Mouse (Mus musculus) limb, embryonic 14.5 days (tissue): Measurements from ENCODE around the gene Clspn. TPM values are rescaled to one million over a fixed set of nuclear protein-coding genes. Genes with fewer than 3 reads are reported as not detected.
"Not testable (repeated sequence)": the region's sequence is repeated elsewhere in the genome, so short reads cannot be mapped to it uniquely, and the experiment has no call there.

Experiments
- ATAC-seq: fragments of 200-750 bp; cut with Nextera tagmentation; 2 replicates; pipeline ENCODE4 v1.8.0; 2017; ENCODE audit warnings: low read depth, moderate number of reproducible peaks, moderate TSS enrichment; ENCODE audit not compliant: low FRiP score
- DNase-seq: peaks from one replicate; pipeline ENCODE4 v3.0.0-alpha.2; 2015; ENCODE audit warnings: low spot score
- H3K27ac ChIP-seq: fragments of 300-500 bp; sonication (generic); replicated peaks from 2 replicates; pipeline ENCODE4 v1.5.1; 2014; ENCODE audit warnings: low read depth, mild to moderate bottlenecking, low read length, moderate library complexity, mixed read lengths
- H3K27me3 ChIP-seq: fragments of 300-500 bp; sonication (generic); 2 replicates; pipeline ENCODE4 v1.6.1; 2014; ENCODE audit warnings: low read length, mixed read lengths; ENCODE audit not compliant: control insufficient read depth, insufficient read depth
- H3K36me3 ChIP-seq: fragments of 300-500 bp; sonication (generic); 2 replicates; pipeline ENCODE4 v1.6.1; 2014; ENCODE audit warnings: mild to moderate bottlenecking, low read length, moderate library complexity, mixed read lengths; ENCODE audit not compliant: control insufficient read depth, insufficient read depth
- H3K4me1 ChIP-seq: fragments of 300-500 bp; sonication (generic); 2 replicates; pipeline ENCODE4 v1.6.1; 2014; ENCODE audit warnings: antibody characterized with exemption, low read length, mixed read lengths; ENCODE audit not compliant: control insufficient read depth, insufficient read depth
- H3K4me2 ChIP-seq: fragments of 300-500 bp; sonication (generic); replicated peaks from 2 replicates; pipeline ENCODE4 v1.6.1; 2014; ENCODE audit warnings: low read depth, mild to moderate bottlenecking, low read length, moderate library complexity; ENCODE audit not compliant: severe bottlenecking
- H3K4me3 ChIP-seq: fragments of 300-500 bp; sonication (generic); replicated peaks from 2 replicates; pipeline ENCODE4 v1.5.1; 2014; ENCODE audit warnings: low read length
- H3K9ac ChIP-seq: fragments of 300-500 bp; sonication (generic); 2 replicates; pipeline ENCODE4 v1.6.1; 2014; ENCODE audit warnings: mild to moderate bottlenecking, low read depth, low read length, moderate library complexity; ENCODE audit not compliant: severe bottlenecking
- H3K9me3 ChIP-seq: fragments of 300-500 bp; sonication (generic); 2 replicates; pipeline ENCODE4 v1.6.1; 2016; ENCODE audit warnings: low read length; ENCODE audit not compliant: control insufficient read depth
- POLR2A ChIP-seq: fragments of 200-500 bp; IDR thresholded peaks from 2 replicates; pipeline ENCODE4 v1.8.0; 2012; ENCODE audit warnings: inconsistent platforms, mild to moderate bottlenecking, moderate library complexity, borderline replicate concordance; ENCODE audit not compliant: insufficient read depth, insufficient read length; ENCODE audit errors: extremely low read depth
- WGBS: fragments of 180-500 bp; shearing (Covaris S2); extraction: QIAGEN DNeasy Blood & Tissue Kit; methylation state at CpG from one replicate; pipeline ENCODE4 v1.1.7; 2014; 5-methylcytosine and 5-hydroxymethylcytosine counted together
- polyA plus RNA-seq, 2 experiments: library from polyadenylated mRNA; depleted of rRNA in 1 of 2; stranded (reverse) in 1 of 2; unstranded in 1 of 2; fragments of >200 nt; fragmentation: Nextera tagmentation in 1 of 2; extraction: Ambion mirVana in 1 of 2; gene quantifications; 2 replicates each; pipeline versions ENCODE4 v1.2.1 to v1.2.3; 2012 to 2014

Clspn gene
- polyA plus RNA-seq, 2 experiments = 22.6 to 39.2 TPM

- no peak for ATAC-seq
- 80% methylated on average over 3 of the region's 3 CpGs for WGBS
These were observed 30.6 kb upstream of the Clspn start for GRCm38 (mm10) chr4:126526164-126526563.

DNA sequence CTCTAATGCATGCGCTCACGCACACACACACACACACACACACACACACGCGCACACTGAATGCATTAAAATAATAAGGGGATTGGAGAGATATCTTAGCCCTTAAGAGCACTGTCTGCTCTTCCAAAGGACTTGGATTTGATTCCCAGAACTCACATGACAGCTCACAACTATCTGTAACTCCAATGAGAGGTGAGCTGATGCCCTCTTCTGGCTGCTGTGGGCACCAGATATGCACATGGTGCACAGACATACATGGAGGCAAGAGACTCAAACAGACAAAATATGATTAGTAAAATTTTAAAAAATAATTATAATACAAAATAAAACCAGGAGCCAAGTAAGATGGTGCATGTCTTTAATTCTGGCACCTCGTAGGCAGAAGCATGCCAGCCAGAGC, 29.9 kb upstream of the Clspn start:
- no peak for TF ChIP-seq POLR2A
- Histone ChIP-seq H3K9ac (no peak overlapping the region), H3K4me1 (no peaks in the 10 kb centered on the region), H3K9me3 (no peaks in the 10 kb centered on the region), H3K36me3 (no peaks in the 10 kb centered on the region), H3K4me3 (no peak overlapping the region), H3K27ac (no peak overlapping the region), H3K27me3 (no peaks in the 10 kb centered on the region), H3K4me2 (no peak overlapping the region)
- 93% methylated on average over 5 of the region's 5 CpGs for WGBS
- no peak for DNase-seq
- no peak for ATAC-seq

More at GRCm38 (mm10) chr4:126526164-126526563, 30.6 kb upstream of the Clspn start:
- no peaks in the 10 kb centered on the region for H3K9me3 ChIP-seq
- no peak for TF ChIP-seq POLR2A
- H3K9ac ChIP-seq = no peak overlapping the region
- H3K36me3 ChIP-seq = peaks cover 2% of the 10 kb centered on the region; the same call in 1 of the 2 replicates
- DNase-seq = no peak
- H3K27me3 ChIP-seq = no peaks in the 10 kb centered on the region
- H3K27ac ChIP-seq = no peak overlapping the region
- no peak overlapping the region for H3K4me3 ChIP-seq
- H3K4me1 ChIP-seq = no peaks in the 10 kb centered on the region
- H3K4me2 ChIP-seq = no peak overlapping the region

- peak overlapping the region; percentile 95 for H3K4me3 ChIP-seq
- 32% methylated on average over 5 of the region's 5 CpGs for WGBS
- peak overlapping the region; percentile 84; the same call in 1 of the 2 replicates for H3K9ac ChIP-seq
- no peak for TF ChIP-seq POLR2A
- H3K4me2 ChIP-seq = peak overlapping the region; percentile 86
- H3K36me3 ChIP-seq = no peaks in the 10 kb centered on the region
- H3K4me1 ChIP-seq = peaks cover 5% of the 10 kb centered on the region; the same call in 1 of the 2 replicates
- H3K27ac ChIP-seq = no peak overlapping the region
- DNase-seq (no peak), ATAC-seq (no peak)
- H3K27me3 ChIP-seq = no peaks in the 10 kb centered on the region
- H3K9me3 ChIP-seq = no peaks in the 10 kb centered on the region
These were observed 24.4 kb upstream of the Clspn start for GRCm38 (mm10) chr4:126532292-126532691.

DNA sequence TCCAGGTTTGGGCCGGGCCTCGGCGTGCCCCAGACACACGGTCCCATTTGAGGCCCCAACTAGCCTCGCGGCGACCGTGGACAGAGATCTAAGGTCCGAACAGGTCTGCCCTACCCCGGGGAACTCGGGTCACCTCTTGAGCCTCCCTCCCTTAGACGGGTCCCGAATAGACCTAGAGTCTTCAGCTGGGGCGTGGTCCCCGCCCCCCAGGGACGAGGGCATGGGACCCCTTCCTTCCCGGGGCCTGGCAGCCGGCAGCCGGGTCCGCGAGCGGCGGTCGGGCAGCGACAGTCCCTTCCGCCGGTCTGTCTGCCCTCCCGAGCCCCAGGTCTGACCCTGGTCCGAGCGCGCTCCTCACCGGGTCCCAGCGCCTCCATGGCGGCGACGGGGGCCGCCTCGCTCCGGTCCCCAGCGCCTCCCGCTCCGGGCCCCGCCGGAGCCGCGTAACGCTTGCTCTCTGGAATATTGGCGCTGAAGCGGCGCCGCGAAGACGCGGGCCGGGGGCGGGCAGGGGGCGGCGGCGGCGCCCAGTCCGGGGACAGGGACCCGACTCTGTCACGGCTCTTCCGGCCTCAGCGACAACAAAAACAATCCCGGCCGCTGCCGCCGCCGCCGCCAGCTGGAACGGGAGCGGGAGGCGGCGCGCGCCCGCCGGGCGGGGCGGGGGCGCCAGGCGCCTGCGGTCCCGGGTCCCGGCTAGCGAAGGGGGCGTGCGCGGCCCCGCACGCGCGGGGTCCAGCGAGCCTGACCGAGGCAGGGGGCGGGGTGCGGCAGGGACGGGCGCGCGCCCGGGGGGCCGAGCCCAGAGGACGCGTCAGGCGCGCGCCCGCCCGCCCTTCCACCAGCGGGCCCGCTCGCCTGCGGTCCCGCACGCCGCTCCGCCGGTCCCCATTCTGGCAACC, 23.7 kb upstream of the Clspn start, which contains the start of gene Ago4:
Ago4 (minus strand) TSS at position 646 of the 902 bp plus-strand sequence.
- no peaks in the 10 kb centered on the region for H3K27me3 ChIP-seq
- no peaks in the 10 kb centered on the region for H3K9me3 ChIP-seq
- under 1% methylated on average over 40 of the region's 120 CpGs for WGBS
- DNase-seq = peak; percentile 68
- no peaks in the 10 kb centered on the region for H3K36me3 ChIP-seq
- H3K4me1 ChIP-seq = peaks cover 5% of the 10 kb centered on the region; the same call in 1 of the 2 replicates
- H3K9ac ChIP-seq = peak within 1 kb of the TSS; percentile 84
- TF ChIP-seq POLR2A = peak; percentile 15; the same call in 1 of the 2 replicates
- H3K27ac ChIP-seq = no peak within 1 kb of the TSS
- ATAC-seq = peak; percentile 92
- H3K4me2 ChIP-seq = peak within 1 kb of the TSS; percentile 86
- peak within 1 kb of the TSS; percentile 95 for H3K4me3 ChIP-seq

GRCm38 (mm10) chr4:126533729-126534070, 23.0 kb upstream of the Clspn start:
- H3K36me3 ChIP-seq = no peaks in the 10 kb centered on the region
- H3K4me3 ChIP-seq = peak overlapping the region; percentile 95
- TF ChIP-seq POLR2A = no peak
- no peak for DNase-seq
- no peak overlapping the region for H3K27ac ChIP-seq
- peak overlapping the region; percentile 84 for H3K9ac ChIP-seq
- H3K4me1 ChIP-seq = peaks cover 5% of the 10 kb centered on the region; the same call in 1 of the 2 replicates
- H3K9me3 ChIP-seq = no peaks in the 10 kb centered on the region
- H3K4me2 ChIP-seq = peak overlapping the region; percentile 86
- ATAC-seq = peak; percentile 55
- no peaks in the 10 kb centered on the region for H3K27me3 ChIP-seq
- 10% methylated on average over 7 of the region's 7 CpGs for WGBS

DNA sequence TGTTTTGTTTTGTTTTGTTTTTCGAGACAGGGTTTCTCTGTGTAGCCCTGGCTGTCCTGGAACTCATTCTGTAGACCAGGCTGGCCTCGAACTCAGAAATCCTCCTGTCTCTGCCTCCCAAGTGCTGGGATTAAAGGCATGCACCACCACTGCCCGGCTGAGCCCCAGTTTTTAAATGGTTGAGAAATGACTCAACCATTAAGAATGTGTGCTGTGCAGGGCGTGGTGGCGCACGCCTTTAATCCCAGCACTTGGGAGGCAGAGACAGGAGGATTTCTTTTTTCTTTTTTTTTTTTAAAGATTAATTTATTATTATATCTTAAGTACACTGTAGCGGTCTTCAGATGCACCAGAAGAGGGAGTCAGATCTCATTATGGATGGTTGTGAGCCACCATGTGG, 21.1 kb upstream of the Clspn start:
- 89% methylated on average over 7 of the region's 7 CpGs for WGBS

More for the DNA sequence above, 21.1 kb upstream of the Clspn start:
- H3K9me3 ChIP-seq, H3K4me3 ChIP-seq, H3K27ac ChIP-seq, DNase-seq, H3K4me1 ChIP-seq, H3K4me2 ChIP-seq, H3K27me3 ChIP-seq, H3K36me3 ChIP-seq, H3K9ac ChIP-seq, ATAC-seq: not testable (repeated sequence)
